Mouse (Mus musculus) left cerebral cortex, adult 18-20 months (tissue): ENCODE measurements at regions not wholly inside any gene's neighbourhood (a gene's known extent, or its start where the extent isn't known, plus 50 kb on each side); places are given as distances from the start of the nearest gene placed in this dataset.

Source experiments
- DNase-seq, 2 experiments: peaks; one replicate each; pipeline ENCODE4 v3.0.0; 2021 to 2022; ENCODE audit warnings: low spot score in 2 of 2, mixed read lengths in 1 of 2

DNA sequence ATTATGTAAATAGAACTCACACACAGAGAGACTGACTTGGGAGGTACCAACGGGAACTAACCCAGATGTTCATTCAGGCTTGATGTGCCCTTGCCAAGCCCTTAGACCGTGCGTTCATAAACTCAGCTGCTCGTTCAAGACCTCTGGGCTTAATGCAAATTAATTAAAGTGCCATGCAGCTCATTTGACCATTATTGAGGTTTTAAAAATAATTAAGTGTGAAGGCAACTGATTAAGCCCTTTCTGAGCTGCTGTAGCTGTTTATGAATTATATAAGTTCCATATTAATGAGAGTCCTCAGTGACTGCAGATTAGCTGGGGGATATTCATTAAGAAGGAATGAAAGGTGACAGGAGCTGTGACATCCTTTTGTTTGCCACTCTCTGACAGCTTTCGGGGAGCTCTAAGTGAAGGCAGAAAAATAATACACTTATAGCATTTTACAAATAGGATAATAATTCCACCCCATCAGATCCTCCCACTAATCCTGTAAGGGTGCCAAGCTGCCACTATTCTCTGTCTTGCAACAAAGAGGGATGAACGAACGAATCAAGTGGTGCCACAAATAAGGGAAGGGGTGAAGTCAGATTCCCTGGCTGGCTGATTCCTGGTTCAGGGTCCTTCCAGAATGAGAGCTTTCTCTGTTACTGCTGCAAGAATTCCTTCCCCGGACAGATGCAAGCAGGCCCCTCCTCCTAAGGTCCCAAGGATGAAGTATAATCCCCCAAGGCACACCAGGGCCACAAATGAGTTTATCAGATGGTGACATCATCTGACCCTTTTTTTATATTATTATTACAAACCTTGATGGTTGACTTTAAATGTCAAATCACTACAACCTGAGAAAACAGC, 184.7 kb upstream of the Nckap5 start:
- DNase-seq, result no peak

DNA sequence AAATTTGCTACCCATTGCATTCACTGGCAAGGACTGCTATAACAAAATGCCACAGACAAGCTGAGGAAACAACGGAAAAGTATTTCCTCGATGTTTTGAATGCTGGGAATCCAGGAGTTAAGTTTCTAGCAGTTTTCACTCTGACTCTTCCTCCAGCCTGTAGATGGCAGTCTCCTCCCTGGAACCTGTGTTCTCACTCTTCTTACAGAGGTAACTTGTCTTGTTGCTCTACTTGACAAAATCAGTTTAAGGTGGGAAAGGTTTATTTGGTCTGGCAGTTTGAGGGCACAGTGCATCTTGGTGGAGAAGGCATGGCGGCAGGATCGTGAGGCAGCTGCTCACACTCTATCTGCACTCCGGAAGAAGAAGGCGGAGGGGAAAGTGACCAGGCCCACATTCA, 181.3 kb upstream of the Nckap5 start:
- DNase-seq, result peak; percentile 22 to 33

DNA sequence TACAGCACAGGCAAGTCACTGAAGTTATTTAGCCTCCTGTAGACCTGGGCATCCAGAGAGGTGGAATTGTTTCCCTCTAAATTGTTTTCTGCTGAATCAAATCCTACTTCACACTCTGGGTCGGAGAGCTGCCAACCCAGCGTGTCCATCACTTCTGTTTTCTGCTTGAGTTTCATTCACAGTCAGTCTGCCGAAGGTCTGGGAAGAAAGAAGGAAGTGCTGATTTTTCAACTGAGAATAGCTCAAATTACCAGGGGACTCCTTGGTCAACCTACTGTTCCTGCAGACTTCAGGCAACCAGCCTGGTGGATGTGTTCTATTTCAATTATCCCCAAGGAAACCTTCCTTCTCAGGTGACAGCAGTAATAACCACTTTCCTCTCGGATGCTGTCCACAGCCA, 179.1 kb upstream of the Nckap5 start:
- no peak for DNase-seq

DNA sequence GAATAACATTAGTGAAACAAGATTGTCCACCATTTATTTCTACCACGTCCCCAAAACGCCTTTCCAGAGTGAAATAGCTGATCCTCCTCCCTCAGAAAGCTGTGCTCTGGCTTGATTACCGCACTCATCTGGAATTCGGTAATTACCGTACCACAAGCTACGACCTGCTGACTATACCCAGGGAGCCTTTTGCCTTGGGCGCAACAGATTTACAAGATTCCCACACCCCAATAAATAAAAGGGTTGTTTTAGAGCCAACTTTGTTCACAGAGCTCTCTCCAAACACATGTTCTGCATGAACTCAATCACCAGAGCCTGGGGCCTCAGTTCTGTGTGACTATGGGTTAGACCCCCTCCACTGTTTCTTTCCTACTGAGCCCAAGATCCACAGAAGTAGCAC, 171.1 kb upstream of the Nckap5 start:
- no peak for DNase-seq

DNA sequence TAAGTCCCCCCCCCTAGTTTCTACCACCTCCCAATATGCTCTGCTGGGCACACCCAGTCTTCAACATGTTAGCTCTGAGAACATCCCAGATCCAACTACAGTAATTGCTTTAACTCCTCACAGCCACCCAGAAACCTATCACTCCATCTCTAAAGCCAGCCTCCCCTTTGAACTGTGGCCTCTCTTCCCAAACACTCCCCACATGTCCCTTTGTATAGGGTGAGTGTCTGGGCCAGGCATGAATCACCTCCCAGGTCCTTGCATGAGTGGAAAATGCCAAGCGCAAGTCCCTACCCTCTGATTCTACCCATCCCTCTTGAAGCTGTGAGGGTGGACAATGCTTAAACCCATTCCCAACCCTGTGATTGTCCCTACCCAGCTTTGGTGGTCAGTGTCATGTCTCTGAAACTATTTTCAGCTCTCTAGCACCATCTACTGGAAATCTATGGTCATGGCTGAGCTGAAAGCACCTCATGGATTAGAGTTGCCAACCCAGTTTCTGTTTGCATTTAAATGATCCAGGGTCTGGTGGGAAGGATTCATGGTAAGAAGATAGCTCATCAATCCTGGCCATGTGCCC, 162.6 kb upstream of the Nckap5 start:
- peak; percentile 27 to 46 for DNase-seq

DNA sequence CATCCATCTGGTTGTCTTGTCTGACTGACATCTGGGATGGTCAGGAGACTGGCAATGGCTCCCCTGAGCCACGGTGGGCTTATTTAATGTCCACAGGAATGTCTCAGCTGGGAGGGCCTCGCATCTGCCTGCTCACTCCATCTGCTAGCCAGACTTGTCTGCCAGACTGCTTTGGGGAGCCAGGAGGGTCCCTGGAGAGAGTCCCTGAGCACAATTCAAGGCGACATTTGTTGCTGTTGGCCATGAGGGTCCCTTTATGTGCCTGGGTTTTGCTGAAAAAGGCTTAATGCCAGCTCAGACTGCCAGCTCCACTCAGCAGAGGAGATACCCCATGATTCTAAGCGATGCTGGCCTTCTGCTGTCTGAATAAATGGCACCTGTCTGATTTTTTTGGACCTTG, 161.8 kb upstream of the Nckap5 start:
- DNase-seq, result no peak

DNA sequence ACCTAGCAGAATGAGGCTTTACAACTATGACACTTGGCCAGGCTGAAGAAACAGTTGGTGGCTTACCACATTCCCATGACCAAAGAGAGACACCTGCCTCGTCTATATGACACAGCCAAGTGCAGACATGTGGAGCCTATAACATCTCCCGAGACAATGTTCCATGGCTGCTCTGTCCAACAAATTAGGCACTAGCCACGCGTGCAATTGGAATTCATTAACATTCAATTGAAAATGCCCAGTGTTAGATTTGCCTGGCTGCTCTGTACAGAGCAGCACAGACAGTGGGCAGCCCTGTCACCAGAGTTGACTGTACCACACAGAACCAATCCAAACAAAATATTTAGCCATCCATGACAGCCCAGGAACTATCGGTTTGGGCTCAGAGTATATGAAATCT, 152.2 kb upstream of the Nckap5 start:
- DNase-seq, result no peak

DNA sequence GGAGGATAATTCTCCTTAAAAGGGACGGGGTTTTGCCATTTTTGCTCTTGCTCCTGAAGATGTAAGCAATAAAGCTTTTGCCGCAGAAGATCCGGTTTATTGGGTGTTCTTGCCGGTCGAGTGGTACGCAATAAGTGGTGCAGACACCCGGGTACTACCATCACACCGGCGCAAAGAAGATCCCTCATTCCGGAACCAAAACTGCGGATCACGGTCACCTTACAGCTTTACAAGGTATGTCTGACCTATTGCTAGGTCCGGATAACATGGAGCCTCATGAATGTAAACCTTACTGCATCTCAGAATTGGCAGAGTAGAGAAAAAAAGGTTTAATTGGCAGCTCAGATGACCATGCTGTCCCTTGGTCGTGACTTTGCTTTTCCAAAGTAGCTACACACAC, 149.7 kb upstream of the Nckap5 start:
- no peak for DNase-seq

DNA sequence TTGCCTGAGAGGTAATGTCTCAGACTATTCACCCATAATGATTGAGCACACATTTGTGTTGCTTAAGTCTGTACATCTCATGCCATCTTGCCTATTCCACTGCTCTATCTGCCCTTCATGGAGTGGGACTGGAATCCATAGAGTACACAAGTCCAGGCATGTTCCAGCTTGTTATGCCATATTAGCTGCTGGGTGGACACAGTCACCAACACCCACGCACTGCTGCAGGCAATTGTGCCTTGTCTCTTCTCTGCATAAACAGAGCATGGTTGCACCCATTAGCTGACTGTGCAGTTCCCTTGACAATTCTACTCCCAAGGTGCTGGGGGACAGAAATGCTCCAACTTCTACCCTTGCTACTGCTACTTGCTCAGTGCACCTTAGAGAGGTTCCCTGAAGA, 143.3 kb upstream of the Nckap5 start:
- DNase-seq, result no peak

DNA sequence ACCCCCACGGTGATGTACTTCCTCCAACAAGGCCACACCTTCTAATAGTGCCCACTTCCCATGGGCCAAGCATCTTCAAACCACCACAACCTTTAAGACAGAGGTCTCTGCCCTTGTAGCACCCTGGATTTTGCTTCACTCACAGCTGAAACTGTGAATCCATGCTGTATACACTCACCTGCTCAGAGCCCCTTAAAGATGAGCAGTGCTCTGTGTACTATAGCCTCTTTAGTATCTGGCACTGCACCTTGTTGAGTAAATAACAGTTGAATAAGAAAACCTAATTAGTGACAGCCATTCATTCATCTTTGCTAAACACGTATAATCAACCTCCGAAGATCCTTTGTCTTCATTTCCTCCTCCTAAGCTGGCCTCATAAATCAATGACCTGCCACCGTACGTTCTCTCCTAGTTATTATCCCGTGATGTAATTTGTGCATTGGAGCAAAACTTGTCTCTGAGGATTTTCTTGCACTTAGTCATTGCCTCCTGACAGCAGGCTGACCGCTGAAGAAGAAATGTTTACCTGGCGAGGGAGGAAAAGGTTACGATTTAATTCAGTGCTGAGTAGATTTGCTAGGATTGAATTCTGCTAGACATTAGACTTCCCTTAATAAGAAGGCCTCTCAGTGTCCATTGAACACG, 141.3 kb upstream of the Nckap5 start:
- no peak for DNase-seq

DNA sequence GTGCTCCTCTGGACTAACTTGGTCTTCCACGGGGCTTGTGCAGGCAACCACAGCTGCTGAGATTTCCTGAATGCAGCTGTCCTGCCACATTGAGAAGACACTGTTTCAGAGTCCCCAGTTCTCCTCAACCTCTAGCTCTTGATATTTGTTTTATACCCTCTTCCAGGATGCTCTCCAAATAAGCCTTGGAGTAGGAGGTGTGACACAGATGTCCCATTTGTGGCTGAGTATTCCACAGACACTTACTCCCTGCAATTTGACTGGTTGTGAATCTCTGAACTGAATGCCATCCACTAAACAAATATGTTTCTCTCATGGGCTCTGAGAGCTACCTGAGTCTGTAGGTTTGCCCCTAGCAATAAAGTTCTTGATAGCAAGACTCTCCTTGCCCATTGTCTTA, 140.5 kb upstream of the Nckap5 start:
- no peak for DNase-seq

DNA sequence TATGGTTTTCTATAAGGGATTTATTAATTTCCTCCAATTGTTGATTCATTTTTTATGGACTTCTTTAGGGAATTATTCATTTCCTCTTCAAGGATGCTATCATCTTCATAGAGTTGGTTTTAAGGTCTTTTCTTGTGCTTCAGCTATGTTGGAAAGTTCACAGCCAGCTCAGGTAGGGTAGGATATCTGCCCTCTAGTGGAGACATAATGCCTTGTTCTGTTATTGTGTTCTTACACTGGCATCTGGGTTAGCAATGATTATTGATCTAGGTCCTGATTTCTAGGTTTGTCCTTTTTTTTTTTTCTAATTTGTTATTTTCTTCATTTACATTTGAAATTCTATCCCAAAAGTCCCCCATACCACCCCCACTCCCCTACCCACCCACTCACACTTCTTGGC, 135.8 kb upstream of the Nckap5 start:
- DNase-seq, result no peak

DNA sequence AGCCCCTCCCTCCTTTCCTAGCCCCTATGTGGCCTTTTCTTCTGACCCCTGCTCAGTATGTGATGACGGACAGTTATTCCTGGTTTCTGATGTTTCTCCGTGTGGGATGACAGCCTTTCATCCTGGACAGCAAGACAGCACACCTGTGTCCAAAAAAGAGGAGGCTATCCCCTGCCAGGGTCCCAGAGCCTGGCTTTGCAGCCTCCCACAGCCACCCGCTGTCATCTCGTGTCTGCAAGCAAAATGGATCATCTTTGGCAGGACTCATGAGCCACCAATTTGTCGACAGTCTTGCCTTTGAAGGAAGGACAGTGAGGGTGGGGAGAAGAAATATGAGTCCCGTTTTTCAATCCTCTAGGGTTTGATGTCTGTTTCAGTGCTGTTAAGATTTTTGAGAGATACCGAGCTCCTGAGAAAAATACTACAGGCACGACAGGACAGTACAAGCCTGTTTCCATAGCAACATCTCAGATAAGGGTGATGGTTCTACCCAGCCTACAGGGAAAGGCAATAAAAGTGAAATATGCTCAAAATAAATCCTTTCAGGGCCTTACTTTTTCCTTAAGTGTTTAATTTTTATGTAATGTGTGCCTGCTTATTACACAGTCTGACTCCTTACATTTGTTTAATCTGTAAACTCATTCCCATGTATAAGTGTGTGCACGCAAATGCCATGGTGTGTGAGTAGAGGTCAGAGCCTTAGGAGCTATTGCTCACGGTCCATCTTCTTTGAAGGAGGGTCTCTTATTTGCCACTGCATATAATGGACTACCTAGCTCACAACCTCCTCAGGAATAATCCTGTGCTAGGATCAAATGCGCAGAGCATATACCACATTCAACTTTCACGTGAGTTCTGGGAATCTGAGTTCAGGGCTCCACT, 125.5 kb upstream of the Nckap5 start:
- no peak for DNase-seq

DNA sequence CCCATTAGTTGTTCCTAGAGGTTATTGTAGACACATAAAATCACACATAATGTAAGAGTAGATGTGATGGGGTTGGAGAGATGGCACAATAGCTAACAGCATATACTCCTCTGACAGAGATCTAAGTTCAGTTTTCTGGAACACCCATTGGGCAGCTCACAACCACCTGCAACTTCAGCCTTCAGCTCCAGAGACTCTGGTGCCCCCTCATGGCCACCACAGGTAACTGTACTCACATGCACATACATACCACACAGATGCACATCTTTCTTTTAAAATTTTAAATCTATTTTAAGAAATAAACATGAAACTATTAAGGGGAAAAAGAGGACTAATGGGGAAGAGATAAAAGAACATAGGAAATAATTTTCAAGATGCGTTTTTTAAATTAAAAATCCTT, 117.3 kb upstream of the Nckap5 start:
- DNase-seq, result no peak

DNA sequence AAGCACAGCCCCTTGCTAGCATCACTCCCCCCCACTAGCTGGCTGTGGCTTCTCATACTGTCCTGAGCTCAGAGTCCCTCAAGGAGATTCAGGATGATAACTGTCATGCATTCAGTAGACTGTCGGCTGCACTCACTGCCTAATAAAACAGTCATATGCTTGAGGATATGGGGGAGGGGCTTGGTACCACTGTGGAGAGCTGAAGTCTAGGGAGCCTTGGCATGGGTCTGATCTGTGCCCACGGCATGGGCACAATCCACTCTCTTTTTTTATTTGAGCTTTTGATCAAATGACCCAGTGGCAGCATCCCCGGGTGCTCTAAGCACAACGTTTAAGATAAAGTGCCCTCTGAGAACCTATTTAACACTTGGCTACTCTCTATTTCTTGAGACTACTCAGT, 102.1 kb upstream of the Nckap5 start:
- DNase-seq, result no peak

DNA sequence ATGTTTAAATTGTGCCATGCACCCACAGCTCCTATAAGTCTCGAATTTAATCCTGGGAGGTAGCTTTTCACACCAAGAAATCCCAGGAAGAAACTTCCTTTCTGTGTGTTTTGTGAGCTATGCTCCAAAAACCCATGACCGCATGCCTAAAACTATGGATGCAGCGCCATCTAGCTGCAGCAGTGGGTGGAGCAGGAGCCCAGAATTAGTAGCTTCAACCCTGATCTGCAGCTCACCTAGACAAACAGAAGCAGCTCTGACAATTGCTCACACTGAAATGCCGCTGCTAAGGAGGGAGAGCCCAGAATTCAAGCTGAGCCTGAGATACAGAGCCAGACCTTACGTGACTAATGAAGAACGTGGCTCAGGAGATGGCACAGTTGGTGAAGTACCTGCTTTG, 101.2 kb upstream of the Nckap5 start:
- peak; percentile 91 to 92 for DNase-seq

DNA sequence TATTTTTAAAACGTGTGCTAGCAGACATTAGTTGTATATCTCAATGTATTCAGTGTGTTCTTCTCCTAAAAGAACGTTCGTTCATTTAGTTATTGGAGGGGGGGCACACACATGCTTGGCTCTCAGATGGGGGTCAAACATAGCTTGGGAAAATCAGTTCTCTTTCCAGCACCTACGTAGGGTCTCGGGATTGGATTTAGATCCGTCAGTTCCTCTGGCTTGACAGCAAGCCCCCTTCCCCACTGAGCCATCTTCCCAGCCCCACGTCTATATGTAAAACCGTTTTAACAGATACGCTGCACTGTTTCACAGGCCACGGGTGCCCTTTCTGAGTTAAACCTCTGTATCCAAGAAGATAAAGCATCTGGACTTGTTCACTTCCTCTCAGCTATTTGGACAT, 100.5 kb upstream of the Nckap5 start:
- DNase-seq, result no peak

DNA sequence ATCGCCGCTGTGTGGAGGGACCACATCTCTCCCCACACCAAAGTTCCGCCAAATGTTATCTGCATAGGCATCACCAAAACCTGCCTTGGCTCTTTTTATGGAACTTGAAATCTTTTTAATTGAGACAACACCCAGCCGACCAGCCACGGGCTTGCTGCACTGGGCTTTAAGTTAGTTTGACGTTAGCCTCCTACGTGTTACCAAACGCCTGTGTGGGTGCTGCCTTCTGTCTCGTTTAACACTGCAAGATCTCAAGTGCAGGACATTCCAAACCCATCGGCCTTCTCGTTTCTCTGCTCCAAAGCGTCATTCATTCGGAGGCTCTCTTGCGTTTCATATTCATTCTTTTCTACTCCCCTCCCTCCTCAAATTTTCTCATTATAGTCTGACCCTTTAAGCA, 100.0 kb upstream of the Nckap5 start:
- DNase-seq, result peak in 1 of 2 experiments; percentile 20

DNA sequence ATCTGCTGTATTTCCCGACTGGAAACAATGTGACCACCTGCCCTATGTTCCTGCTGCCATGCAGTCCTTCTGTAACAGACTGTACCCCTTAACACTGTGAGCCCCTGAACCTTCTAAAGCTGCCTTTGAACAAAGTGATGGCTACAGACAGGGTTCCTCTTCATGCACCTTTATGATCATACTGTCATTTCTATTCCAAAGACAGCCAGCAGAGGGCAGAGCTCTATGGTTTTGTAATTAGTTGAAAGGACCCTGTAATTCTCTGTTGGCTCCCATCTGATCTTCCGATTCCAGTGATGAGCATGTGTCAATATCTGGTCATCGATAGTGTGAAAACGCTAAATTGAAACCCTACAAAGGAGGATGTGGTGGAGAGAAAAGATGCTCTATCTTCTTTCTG, 99.1 kb upstream of the Nckap5 start:
- peak in 1 of 2 experiments; percentile 49 for DNase-seq

DNA sequence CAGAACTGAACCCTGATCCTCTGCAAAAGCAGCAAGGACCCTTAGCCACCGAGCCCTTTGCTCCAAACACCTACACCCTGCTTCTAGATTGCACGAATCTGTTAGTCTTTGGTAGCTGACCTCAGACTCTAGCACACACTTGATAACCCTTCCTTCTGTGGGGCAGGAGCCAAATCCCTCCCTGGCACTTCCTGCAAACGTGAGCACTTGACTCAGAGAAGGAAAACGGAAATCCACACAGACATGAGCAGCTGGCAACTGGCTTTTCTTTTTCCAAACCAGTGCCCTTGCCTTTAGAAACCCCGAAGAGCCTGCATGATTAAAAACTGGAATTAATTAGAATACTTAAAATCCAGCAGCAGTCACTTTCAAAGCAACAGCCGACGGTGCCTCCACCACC, 97.6 kb upstream of the Nckap5 start:
- no peak for DNase-seq

DNA sequence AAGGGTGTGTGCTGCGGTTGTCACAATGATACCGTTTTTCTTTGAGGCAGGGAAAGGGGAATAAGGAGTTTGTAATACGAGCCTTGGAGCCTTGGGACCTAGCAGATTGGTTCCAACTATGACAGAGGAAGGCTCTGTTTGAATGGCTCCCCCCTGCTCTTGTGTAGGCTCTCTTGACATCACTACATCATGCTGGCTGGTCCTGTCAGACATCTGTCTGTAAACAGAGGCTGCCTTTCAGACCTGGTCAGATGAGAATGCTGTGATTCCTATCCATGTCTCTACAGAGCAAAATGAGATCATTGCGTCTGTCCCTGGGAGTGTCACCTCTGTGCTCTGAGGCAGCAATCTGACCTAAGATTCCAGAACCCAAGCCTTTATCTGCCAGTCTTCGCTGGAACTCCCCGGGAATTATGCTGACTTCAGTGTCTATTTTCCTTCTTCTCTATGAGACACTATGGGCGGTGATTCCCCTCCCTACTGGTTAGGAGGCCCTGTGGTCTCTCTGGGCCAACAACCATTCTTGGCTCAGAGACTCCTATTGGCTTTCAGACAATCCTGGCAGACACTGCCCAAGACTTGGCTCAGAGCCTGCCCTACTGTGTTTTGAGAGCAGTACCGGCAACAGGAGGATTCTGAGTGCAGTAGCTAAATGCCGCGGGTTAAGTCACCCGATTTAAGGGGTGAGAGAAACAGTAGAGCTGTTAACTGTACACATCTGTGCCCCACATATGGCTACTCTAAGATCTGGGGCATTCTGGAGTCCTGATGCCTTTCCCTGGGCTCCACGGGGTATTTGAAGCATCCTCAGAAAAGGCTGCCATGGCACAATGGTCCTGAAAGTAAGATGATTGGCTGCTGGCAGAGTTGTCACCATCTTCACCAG, 94.8 kb upstream of the Nckap5 start:
- DNase-seq, result peak; percentile 24 to 52
